Mouse (Mus musculus) G1E (cell line): ENCODE results near the gene Prelp.

Experiments used
- CTCF ChIP-seq: IDR thresholded peaks from 2 replicates; pipeline ENCODE4 v1.5.1; 2012; ENCODE audit warnings: low read depth, low read length, inconsistent platforms, mixed read lengths
- GATA1 ChIP-seq: IDR thresholded peaks from 2 replicates; pipeline ENCODE4 v1.6.1; 2012; ENCODE audit warnings: borderline replicate concordance, low read length, inconsistent platforms, mixed read lengths
- GATA2 ChIP-seq: IDR thresholded peaks from 2 replicates; pipeline ENCODE4 v1.6.1; 2012; ENCODE audit warnings: low read depth, low read length, inconsistent platforms, borderline replicate concordance
- POLR2AphosphoS5 ChIP-seq: IDR thresholded peaks from 2 replicates; pipeline ENCODE4 v1.6.1; 2012; ENCODE audit warnings: low read depth, low read length, inconsistent platforms; ENCODE audit not compliant: insufficient replicate concordance
- TAL1 ChIP-seq: conservative IDR thresholded peaks from 2 replicates; pipeline ENCODE4 v1.6.1; 2012; ENCODE audit warnings: low read depth, low read length, inconsistent platforms, mixed read lengths

DNA sequence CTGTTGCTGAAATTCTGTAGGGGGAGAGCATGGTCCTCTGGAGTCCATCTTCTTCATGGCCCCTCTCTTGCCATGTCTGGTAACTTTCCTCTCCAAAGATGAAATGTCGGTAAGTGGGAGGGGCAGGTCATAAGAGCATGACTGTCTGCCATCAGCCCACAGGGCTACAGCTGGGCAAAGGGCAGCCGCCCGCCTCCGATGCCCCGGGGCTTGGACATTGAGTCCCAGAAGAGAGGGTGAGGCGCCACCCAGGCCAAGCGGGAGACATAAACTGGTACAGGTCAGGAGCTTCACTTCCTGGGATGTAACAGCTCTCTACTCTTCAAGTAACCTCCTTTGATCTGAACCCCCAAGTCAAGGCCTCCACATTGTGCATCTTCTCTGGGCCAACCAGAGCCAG lies 44.3 kb downstream of the Prelp start:
- no peak for TF ChIP-seq GATA1
- no peak for TF ChIP-seq CTCF
- no peak for TF ChIP-seq GATA2
- no peak for TF ChIP-seq POLR2AphosphoS5
- no peak for TF ChIP-seq TAL1
